Mouse (Mus musculus) forelimb bud, embryonic 11.5 days (tissue): ENCODE measurements around the gene Sh3bgrl.

ENCODE experiments used
- DNase-seq: peaks from one replicate; pipeline ENCODE4 v3.0.0-alpha.2; 2012; ENCODE audit warnings: low read depth, low spot score

Gene Sh3bgrl

DNA sequence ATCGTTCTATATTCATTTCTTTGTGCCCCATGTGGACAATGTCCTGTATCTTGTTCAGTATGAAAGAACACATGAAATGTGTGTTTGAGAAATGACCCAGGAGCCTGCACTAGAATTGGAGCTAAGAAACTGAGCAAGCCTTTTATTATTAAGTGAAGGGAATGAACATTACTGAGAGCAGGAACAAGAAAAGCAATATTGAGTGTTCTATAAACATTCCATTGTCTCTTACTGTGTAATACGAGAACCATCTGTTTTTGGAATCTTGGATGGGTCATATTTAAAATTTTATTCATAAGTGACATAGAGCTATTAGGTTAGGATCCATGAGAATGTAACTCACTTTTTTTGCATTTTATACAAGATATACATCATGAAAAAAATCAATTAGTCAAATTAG, 36.7 kb downstream of the Sh3bgrl start:
- no peak for DNase-seq

DNA sequence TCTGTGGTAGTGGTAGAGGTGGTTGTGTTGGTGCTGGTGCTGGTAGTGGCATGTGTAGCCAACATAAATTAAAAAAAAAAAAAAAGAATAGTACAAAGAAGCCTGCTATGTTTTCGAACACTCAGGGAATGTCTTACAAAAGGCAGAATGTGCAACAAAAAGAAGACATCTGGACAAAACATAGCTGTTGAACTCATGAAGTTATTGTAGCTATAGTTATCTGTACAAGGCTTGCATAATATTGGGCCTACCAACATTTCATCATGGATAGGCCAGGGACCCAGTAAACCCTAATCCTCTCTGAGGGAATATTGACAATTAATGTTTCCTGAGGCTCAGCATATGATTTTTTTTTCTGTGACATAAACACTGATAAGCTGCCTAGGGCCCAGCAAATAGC, 37.3 kb downstream of the Sh3bgrl start:
- DNase-seq: no peak

DNA sequence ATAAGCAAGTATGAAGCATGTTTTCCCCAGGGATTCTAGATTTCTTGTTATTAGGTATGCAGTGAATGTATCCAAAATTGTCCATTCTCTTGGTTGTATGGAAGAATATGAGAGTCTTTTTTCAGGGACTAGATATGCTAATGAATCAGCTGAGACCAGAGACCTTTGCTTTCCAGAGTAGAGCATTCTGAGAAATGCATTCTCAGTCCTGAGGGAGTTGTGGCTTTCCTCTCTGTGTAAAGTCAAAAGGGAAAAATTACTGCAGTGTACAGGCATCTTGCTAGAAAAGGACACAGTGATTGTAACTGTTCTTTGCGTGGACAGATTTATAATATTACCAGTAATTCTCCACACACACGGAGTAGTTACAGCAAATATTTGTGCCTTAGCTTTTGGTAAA, 38.3 kb downstream of the Sh3bgrl start:
- DNase-seq: no peak

DNA sequence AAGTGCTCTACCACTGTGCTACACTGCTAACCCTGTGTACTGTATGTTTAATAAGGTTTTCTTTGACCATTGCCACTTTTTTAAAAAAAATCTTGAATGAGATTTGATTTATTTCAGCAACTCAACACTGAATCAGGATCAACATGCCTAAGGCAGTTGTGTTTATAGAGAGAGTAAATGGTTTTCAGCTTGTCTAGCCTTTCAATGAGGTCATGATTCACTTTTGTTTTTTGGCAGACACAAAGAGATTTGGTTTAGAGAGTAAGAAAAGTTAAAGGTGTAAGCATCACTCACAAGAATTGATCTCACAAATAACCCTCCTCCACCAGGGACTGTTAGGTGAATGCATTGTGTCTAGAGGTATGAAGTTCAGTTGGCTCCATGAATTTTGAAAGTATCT, 41.1 kb downstream of the Sh3bgrl start:
- no peak for DNase-seq

DNA sequence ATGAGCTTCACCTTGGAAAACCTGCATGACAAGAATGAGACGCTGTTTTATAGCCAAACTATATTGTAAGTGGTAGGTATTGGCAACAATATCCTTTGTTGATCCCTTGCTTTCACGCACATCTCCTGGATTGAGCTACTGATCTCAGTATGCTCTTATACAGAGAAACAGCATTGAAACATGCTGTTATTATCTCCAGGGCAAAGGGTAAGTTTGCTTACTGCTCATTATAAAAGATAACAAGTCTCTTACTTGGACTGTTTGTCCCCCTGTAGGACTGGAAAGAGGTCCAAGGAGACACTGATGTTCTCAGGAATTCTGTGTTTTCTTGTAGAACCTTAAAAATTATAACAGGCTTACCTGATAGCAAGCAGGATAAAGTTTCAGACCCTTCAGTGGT, 41.7 kb downstream of the Sh3bgrl start:
- DNase-seq: no peak

DNA sequence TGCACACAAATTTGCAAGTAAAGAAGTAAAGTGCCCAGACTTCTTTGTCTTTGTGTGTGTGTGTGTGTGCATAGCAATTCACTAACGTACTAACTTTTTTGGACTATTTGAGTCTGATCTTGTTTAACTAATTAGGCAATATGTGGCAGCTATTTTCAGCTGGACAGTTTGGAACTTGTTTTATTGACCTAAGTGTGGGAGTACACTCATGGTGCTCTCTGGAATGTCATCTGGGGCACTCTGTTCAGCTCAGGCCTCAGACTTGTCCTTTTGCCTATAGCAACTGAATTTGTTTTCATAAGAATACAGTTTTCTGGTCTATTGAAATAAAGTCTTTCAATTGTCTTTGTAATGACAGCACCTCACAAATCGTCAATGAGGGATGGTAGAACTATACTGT, 42.1 kb downstream of the Sh3bgrl start:
- no peak for DNase-seq

DNA sequence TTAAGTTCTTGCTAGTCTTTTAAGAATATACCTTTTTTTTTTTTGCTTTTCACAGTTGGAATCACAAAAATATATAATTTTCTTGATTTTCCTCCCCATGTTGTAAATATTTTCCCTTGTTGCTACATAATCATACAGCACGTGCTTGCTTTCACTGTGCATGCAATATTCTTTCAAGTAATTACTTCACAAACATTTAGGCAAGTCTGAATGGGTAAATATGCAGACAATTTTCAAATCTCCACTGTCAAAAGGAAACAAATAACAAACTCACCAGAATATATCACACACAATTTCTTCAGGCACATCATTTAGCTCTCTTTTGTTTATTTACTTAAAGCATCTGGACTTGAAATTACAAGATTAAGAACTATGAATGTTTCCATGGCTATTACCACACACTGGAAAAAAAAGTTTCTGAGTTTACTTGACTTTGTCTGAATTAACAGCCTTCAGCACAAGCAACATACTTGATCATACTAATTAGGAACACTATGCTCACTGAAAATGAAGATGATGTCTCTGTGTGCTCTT, 46.2 kb downstream of the Sh3bgrl start:
- DNase-seq: no peak

DNA sequence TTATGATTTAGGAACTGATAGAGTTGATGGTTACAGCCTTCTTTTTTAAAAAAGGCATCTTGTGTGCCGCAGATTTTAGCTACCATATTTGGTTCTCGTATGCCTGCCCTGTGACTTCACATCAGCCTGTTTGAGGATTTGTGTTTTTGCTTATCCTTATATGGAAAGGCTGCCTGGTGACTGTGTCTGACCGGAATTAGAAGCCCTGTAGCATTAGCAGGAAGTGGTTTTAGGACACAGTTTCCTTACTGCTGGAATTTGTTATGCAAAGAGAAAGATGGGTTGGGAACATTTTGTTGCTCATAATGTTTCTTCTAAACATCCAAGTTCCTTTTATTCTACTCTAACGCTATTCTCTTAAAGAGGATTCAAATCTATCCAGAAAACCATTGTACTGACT, 47.1 kb downstream of the Sh3bgrl start:
- DNase-seq: no peak

DNA sequence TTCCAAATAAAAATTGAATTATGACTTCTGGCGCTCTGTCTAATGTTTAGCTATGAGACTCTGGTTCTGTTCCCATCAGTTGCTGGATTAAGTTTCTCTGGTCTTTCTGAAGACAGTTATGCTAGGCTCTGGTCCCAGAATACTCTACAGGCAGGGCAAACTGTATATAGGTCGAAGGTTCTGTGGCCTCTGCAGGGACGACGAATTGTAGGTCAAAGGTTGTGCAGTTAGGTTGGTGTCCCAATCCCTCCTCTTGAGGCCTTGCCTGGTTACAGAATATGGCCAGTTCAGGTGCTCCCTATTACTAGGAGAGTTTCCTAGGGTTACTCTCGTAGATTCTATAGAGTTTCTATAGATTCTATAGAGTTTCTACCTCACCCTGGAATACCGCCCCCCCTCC, 50.6 kb downstream of the Sh3bgrl start:
- DNase-seq: no peak

DNA sequence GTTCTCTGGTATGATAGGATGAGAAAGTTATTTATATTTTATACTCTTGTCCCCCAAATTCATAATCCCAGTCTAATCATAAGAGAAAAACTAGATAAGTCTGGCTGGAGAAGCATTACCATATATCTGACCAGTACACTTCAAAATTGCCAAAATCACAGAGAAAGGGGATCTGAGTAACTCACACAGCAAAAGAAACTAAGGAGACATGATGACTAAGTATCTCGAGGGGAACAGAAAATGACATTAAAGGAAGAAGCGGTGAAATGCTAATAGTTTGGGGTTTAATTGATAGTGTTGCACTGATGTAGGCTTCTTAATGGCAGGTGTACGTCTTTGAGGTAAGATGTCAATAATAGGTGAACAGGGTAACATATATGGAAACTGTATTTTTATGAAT, 51.9 kb downstream of the Sh3bgrl start:
- DNase-seq: no peak

DNA sequence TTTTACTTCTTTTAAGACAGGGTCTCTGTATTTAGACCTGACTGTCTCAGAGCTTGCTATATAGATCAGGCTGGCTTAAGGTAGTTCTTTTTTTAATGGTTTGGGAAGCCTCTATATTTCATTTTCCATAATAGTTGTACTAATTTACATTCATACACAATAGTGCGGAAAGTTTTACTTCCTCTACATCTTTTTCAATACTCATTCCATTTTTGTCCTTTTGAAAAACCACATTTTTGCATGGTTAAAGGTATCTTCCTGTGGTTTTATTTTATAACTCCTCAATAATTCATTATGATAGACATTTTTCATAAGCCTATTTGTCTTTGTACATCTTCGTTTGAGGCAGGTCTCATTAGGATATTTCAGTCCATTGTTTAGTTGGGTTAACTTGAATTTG, 56.1 kb downstream of the Sh3bgrl start:
- no peak for DNase-seq

DNA sequence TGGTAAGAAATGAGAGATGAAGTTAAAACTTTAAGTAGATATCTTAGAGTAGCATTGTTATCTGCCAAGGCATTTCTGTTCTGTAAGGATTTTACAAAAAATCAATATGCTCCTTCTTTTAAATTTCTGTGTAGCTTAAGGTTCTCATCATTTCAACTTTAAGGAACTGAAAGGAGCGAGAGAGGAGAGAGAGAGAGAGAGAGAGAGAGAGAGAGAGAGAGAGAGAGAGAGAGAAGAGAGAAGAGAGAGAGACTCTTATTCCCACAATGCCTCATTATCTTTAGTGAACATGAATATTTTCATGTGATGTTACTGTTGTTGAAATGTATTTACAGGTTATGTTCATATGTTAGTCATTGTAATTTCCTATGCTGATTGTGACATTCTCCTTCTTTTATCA, 65.2 kb downstream of the Sh3bgrl start:
- DNase-seq: no peak

DNA sequence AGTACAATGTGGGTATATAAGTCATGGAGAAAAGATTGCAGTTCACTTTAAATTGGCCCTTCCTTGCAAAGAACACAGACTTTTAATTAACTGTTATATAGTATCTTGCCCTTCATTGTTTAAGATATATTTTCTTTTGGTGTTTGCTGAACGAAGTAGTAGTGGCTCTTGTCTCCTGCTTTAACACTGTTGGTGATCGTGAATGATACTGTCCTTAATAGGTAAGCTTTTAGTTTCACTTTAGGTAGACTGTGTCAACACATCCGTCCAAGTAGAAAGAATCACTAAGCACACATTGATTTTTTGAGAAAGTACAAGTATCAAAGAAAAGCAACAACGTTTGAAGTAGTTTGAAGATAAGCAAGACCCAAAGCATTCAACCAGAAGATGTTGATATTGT, 65.7 kb downstream of the Sh3bgrl start:
- no peak for DNase-seq

DNA sequence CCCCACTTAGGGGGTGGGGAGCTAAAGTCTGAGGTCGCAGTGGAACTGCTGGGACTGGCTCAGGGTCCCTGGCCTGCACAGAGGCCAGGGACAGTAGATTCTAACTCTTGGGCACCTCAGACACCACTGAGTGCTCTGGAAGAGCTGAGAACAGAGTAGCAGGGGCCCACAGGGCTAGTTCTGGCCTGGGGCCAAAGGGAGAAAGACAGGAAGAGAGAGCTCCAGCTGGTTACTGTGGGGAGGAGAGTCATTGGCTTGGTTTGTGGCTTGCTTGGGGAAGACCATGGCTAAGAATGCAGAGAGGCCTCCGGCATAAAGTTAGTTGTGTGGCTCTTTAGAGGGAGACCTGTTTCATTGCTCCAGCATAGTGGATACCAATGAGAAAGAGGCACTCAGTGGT, 79.9 kb downstream of the Sh3bgrl start:
- DNase-seq: no peak

DNA sequence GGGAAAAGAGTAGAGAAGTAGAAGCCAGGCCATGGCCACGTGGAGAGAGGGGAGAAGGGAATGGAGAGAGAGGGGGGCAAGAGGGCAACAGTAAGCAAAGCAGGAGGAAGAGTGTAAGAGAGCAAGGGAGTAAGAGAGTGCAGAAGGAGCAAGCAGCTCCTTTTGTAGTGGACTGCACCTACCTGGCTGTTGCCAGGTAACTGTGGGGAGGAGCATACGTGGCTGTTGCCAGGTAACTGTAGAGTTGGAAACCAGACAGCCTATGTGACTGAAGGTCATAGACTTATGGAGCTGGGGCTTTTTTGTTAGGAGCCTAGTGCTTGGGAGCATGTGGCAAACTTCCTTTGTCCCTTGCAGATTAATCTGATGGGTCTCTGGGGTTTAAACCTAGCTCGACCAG, 80.3 kb downstream of the Sh3bgrl start:
- DNase-seq: no peak

DNA sequence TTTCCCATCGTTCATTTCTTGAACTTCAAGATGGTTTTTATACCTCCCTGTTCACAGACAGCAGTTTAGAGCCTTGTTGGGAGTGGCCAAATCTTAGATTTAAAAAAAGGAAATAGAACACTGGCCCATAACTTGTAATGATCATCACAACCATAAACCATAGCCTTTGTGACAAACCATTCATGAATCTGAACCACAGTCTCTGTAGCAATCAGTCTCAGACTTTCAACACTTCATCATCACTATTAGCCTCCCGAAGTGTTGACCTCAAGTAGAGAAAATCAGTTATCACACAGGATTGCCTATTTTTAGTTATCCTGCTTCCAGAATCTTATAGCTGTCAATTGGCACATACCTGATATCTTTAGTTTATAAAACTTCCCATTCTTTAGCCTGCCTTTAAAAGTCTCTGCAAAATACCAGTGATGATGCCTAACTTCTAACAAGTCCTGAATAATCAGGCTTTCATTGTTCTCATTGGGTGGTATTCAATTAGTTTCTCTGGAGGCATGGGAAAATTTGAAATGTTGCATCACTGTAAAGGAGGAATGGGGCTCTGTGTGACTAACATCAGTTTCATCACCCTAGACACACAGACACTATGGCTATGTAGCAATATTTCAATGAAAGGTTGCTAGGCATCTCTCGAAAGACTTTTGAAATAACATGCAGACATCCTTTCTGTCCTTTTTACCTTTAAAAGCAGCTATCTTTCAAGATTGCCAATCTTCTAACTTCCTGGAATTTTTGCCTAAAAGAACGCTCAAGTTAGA, 89.7 kb downstream of the Sh3bgrl start:
- DNase-seq: no peak

DNA sequence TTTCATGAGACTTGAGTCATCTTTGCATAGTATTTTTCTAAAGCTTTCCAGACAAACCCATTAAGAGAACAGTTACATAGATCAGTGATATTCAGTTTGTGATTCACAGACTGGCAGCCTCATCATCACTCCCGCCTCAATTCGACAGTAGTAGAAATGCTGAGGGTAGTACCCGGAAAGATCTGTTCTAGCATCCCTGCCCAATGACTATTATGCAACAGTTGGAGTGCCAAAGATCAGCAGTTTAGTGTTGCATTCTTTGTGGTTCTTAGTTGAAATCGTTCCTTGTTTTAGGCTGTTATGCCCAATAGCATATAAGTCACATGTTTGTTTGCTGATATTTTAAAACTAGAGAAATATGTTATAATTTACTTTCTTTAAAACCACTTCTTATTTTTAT, 94.4 kb downstream of the Sh3bgrl start:
- no peak for DNase-seq

DNA sequence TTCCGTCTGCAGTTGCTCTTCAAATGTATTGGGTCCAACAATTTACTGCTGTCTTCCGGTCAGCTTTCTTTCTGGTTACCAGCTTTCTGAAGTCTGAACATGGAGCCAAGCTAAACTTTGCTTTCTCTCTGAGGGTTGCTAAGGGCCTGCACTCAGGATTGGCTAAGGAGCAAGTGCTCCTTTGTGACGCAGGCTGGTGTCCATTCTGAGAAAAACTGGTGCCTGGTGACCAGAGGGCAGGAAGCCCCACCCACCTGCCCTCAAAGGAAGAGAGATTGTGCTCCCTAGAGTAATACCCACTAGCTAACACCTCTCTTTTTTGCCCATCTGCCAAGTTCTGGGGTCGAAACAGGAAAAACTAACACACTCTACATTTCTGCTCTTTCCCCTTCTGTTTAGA, 95.8 kb downstream of the Sh3bgrl start:
- no peak for DNase-seq

DNA sequence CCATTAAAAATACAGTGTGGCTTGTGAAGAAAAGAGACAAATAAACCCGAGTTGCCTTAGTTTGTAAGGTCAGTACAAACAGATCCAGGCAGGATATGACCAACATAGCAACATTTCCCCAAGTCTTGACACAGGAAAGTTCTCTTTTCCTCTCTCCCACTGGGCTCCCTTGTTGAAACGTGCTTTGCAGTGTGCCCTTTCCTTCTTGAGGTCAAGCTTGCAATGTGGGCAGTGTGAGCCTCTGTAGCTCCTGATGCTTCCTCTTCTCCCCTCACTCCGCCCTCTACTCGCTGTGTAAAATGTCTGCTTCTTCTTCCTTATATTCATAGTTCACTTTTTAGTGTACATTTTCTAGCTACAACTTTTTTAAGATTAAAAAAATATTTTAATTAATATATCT, 96.3 kb downstream of the Sh3bgrl start:
- DNase-seq: no peak

DNA sequence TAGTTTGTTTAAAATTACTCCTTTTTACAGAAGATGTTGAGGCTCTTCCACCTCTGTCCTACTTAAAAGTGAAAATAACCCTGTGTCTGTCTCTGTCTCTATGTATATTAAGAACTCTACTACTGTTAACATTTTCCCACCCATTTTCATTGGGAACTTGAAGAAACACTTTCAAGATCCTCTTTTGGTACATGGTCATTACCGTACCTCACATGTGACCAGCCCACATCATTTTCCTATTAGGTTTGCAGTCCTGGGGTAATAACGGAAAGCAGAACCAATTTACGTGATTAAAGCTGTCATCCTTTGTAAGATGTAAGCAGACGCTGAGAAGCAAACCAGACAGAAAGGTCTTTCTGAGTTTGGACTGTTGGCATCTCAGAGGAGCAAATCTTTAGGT, 101.3 kb downstream of the Sh3bgrl start, which contains the start of gene Gm6377:
Gene Gm6377, plus strand, starts transcription at position 289 of the 400 bp plus-strand sequence.
- no peak for DNase-seq

DNA sequence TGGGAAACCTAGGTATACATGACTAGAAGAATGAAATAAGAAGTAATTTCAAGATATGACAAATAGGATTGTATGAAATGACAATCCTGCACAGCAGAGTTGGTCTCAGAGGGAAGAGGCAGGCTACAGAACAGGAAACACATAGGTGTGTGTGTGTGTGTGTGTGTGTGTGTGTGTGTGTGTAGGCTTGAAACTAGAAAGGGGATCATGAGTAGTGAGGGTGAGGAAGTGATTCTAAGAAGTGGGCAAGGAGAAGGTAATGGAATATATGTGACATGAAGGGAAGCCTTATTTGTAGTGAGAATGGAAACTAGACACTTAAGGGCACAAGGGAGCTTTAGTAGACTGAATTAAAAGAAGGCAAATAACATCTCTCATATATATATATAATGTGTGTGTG, 112.7 kb downstream of the Sh3bgrl start:
- DNase-seq: no peak

DNA sequence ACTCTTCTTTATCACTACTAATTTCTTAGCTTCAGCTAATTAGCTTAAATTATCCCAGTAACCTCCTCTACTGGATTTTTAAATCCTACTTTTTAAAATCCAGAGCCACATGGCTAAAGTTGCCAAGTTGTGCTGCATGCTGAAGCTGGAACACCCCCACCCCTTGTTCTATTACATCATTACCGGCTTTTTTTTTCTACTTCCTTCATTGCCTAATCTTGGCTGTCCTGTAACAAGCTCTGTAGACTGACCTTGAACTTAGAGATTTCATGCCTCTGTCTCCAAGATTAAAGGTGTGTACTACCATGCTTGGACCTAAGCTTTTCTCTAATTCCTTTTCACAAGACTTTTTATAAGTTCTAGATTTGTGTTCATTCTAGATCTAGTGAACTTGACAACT, 133.6 kb downstream of the Sh3bgrl start:
- no peak for DNase-seq

DNA sequence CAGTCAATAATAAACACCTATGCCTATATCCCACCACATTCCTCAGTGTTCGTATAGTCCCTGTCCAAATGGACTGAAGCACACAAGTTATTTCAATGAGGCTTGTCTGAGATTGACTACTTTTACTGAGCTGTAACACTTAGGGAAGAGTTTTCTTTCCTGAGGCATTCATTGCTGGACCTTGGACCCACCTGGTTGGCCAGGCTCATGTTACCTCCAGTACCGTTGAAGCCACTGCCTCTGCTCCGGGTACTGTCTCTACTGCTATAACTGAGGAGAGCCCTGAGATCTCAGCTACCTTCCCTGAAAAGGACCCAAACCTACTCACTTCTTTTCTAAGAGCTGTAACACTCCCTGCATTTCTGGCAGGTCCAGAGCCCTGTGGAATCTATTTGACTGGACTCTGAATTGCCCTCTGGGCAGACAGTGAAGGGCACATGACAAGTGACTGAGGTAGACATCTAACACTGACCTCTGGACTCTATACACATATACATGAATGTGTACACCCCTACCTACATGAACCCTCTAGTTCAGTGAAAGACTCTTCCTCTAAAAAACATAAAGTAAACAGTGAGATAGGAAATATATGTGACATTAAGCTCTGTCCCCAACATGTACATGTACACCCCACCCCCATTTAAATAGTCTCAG, 140.3 kb downstream of the Sh3bgrl start:
- DNase-seq: no peak
